Mouse (Mus musculus) cortical plate, adult 2 months (tissue): ENCODE results near the gene Rab22a. TPM values are rescaled to one million over a fixed set of nuclear protein-coding genes. Genes with fewer than 3 reads are reported as not detected.

Experiments
- H3K27ac ChIP-seq: fragments of 200-500 bp; 2 replicates; pipeline ENCODE4 v1.5.1; 2012; ENCODE audit warnings: low read length, control low read depth, inconsistent platforms; ENCODE audit not compliant: insufficient read depth
- H3K4me1 ChIP-seq: fragments of 200-500 bp; 2 replicates; pipeline ENCODE4 v1.6.1; 2011; ENCODE audit warnings: low read length; ENCODE audit not compliant: control insufficient read depth, insufficient read depth
- H3K4me3 ChIP-seq: fragments of 200-500 bp; 2 replicates; pipeline ENCODE4 v1.5.1; 2011; ENCODE audit warnings: mild to moderate bottlenecking, low read length, control low read depth; ENCODE audit not compliant: insufficient read depth
- CTCF ChIP-seq: fragments of 200-500 bp; IDR thresholded peaks from 2 replicates; pipeline ENCODE4 v1.5.1; 2011; ENCODE audit warnings: mild to moderate bottlenecking, control low read depth, low read length; ENCODE audit not compliant: insufficient read depth; ENCODE audit errors: extremely low read depth
- POLR2A ChIP-seq: fragments of 200-500 bp; IDR thresholded peaks from 2 replicates; pipeline ENCODE4 v1.6.1; 2011; ENCODE audit warnings: mild to moderate bottlenecking, low read length, control low read depth; ENCODE audit not compliant: insufficient read depth; ENCODE audit errors: extremely low read depth
- polyA plus RNA-seq: library from polyadenylated mRNA; depleted of rRNA; stranded (reverse); fragments of >200 nt; gene quantifications from 2 replicates; pipeline ENCODE4 v1.2.3, GENCODE M21; 2012

The Rab22a gene
- polyA plus RNA-seq, 1 experiment, result 16.7 TPM

GRCm38 (mm10) chr2:173642262-173642999 is 17.1 kb upstream of the Rab22a start:
- Histone ChIP-seq H3K4me1 (no peaks in the 10 kb centered on the region), H3K4me3 (no peak overlapping the region), H3K27ac (no peak overlapping the region)
- TF ChIP-seq CTCF (no peak), POLR2A (no peak)

- TF ChIP-seq CTCF, result no peak
- TF ChIP-seq POLR2A, result no peak
- H3K27ac ChIP-seq, result no peak overlapping the region
Measured at GRCm38 (mm10) chr2:173647197-173647911, 12.2 kb upstream of the Rab22a start.

GRCm38 (mm10) chr2:173649762-173650161 is 9.8 kb upstream of the Rab22a start:
- Histone ChIP-seq H3K4me3 (no peak overlapping the region), H3K27ac (no peak overlapping the region), H3K4me1 (no peaks in the 10 kb centered on the region)
- no peak for TF ChIP-seq POLR2A
- TF ChIP-seq CTCF, result no peak

More at GRCm38 (mm10) chr2:173647197-173647911, 12.2 kb upstream of the Rab22a start:
- Histone ChIP-seq H3K4me1 (no peaks in the 10 kb centered on the region), H3K4me3 (no peak overlapping the region)

DNA sequence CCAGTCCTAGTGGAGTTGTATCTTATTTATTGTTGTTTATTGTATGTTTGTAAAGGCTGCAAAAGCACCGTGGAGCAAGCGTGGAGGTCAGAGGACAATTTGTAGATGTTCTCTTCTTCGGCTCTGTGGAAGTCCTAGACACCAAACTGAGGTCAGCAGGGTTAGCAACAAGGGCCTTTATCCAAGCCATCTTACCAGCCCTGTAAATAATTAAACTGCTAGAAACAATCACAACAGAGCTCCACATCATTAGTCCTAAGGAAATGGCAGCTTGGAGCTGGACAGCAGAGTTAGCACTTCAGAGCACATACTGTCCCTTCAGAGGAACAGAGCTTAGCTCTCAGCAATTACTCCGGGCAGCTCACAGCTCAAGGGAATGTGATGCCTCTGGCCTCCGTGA is 6.0 kb upstream of the Rab22a start:
- Histone ChIP-seq H3K4me3 (no peak overlapping the region), H3K27ac (no peak overlapping the region), H3K4me1 (no peaks in the 10 kb centered on the region; the same call in 1 of the 2 replicates)
- TF ChIP-seq CTCF, result no peak
- no peak for TF ChIP-seq POLR2A

- H3K4me1 ChIP-seq, result no peaks in the 10 kb centered on the region; the same call in 1 of the 2 replicates
- no peak overlapping the region for H3K27ac ChIP-seq
- no peak overlapping the region for H3K4me3 ChIP-seq
- TF ChIP-seq CTCF (no peak), POLR2A (no peak)
Measured at GRCm38 (mm10) chr2:173657736-173658135, 1.8 kb upstream of the Rab22a start.

DNA sequence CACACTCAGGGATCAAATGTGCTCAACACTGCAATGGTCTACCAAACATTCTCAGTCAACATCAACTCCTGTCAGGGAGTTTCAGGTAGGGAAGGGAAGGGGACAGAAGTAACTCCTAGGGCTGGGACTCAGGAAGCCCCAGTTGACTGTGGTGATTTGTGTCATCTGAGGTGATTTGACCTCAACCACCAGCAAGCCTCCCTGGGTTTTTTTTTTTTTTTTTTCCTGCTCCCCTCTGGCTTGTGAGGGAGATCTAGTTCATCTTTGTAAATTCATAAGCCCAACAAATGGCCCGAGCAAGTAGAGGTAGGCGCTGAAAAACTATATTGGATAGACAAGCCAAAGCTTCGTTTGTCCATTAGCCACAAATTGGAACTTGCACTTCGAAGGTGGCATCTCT is 1.0 kb upstream of the Rab22a start:
- H3K4me3 ChIP-seq, result peak overlapping the region; percentile 43; the same call in 1 of the 2 replicates
- no peaks in the 10 kb centered on the region; the same call in 1 of the 2 replicates for H3K4me1 ChIP-seq
- TF ChIP-seq CTCF (no peak), POLR2A (no peak)
- no peak overlapping the region for H3K27ac ChIP-seq

DNA sequence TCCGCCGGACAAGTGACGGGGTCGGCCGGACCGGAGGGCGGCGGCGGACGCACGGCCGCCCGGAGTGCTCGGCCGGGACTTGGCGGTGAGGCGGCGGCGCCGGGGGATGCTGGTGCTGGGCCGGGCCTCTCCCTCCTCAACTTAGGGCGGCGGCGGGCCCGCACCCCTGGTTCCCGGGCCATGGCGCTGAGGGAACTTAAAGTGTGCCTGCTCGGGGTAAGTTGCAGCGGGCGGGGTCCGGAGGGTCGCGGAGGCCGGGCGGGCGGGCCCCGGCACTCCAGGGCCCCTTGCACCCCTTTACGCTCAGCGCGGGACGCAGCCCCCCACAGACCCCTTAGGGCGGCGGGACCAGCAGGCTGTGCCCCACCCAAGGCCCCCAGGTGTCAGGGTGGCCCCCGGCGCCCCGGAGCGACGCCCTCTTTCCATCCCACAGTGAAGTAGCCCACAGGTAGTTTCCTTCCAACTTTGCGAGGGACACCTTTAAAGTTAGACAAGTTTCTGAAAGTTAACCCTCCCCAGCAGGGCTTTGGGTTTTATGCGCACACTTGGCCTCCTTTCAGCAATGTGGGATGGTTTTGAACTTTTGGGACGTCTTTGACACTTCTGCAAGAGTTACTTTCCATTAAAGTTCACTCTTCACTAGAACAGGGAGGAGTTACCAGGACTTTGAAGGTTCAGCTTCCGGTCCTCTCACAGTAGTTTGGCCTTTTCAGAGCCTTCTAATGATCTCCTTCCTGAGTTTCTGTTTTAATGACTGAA is 545 bp downstream of the Rab22a start:
- H3K4me1 ChIP-seq, result no peaks in the 10 kb centered on the region; the same call in 1 of the 2 replicates
- H3K4me3 ChIP-seq, result peak overlapping the region; percentile 43
- TF ChIP-seq CTCF (no peak), POLR2A (no peak)
- no peak overlapping the region for H3K27ac ChIP-seq

DNA sequence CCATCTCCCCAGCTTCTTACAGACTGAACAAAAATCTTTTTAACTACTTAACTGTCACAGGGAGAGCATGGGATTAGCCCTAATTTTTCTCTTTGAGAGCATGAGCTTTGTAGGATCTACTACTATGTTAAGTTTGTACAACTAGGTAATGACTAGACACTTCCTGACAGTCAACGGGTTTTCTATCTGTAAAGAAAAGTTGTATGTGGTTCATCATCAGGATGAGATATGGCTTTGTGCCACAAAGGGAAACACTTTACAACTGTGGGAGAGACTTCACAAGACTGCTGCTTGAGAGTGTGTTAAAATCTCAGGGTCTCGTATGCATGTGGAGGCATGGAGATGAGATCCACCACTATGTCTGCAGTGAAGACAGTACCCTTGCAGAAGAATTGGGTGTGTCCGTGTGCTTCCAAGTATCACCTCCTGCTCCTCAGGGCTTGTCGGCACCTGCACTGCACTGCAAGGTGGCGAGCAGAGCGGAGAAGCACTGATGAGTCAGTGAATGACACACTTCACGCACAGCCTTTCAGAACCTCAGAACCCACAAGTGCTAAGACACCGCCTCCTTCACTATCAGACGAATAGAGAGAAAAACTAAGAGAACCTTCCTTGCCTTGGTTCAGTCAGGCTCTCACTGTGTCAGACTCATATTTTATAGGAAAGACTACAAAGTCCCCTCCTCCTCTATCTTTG is 2.8 kb downstream of the Rab22a start:
- no peak for TF ChIP-seq POLR2A
- no peak for TF ChIP-seq CTCF
- no peaks in the 10 kb centered on the region; the same call in 1 of the 2 replicates for H3K4me1 ChIP-seq
- H3K27ac ChIP-seq, result no peak overlapping the region
- no peak overlapping the region for H3K4me3 ChIP-seq

GRCm38 (mm10) chr2:173664736-173665135 is 5.2 kb downstream of the Rab22a start:
- H3K27ac ChIP-seq, result no peak overlapping the region
- no peak overlapping the region for H3K4me3 ChIP-seq
- TF ChIP-seq CTCF (no peak), POLR2A (no peak)
- no peaks in the 10 kb centered on the region; the same call in 1 of the 2 replicates for H3K4me1 ChIP-seq
